Mouse (Mus musculus): Measurements from ENCODE around the gene Dlx6.

Gene Dlx6

GRCm38 (mm10) chr6:6863160-6863870, at the start of gene Dlx6:
TSS of gene Dlx6 (plus strand) at chr6:6863334.
- no peak for DNase-seq

- DNase-seq: no peak
These were observed 46.3 kb upstream of the Dlx6 start for GRCm38 (mm10) chr6:6816821-6817220.

- no peak for DNase-seq
These were observed 44.9 kb upstream of the Dlx6 start for GRCm38 (mm10) chr6:6818036-6818788.

- DNase-seq: no peak
These were observed 44.0 kb upstream of the Dlx6 start for GRCm38 (mm10) chr6:6819134-6819533.

- DNase-seq: no peak
These were observed 37.8 kb upstream of the Dlx6 start for GRCm38 (mm10) chr6:6825313-6825712.

- DNase-seq: no peak
These were observed 36.3 kb upstream of the Dlx6 start for GRCm38 (mm10) chr6:6826861-6827260.

GRCm38 (mm10) chr6:6830446-6830845, 32.7 kb upstream of the Dlx6 start:
- DNase-seq: no peak

- no peak for DNase-seq
These were observed 29.8 kb upstream of the Dlx6 start for GRCm38 (mm10) chr6:6833301-6833700.

GRCm38 (mm10) chr6:6848541-6848940, 14.6 kb upstream of the Dlx6 start:
- DNase-seq: no peak

GRCm38 (mm10) chr6:6849744-6850143, 13.4 kb upstream of the Dlx6 start:
- DNase-seq: no peak

GRCm38 (mm10) chr6:6850324-6851060, 12.6 kb upstream of the Dlx6 start:
- DNase-seq: no peak

- no peak for DNase-seq
These were observed 12.0 kb upstream of the Dlx6 start for GRCm38 (mm10) chr6:6851166-6851565.

- no peak for DNase-seq
These were observed 10.2 kb upstream of the Dlx6 start for GRCm38 (mm10) chr6:6852944-6853343.

GRCm38 (mm10) chr6:6854176-6854575, 9.0 kb upstream of the Dlx6 start:
- no peak for DNase-seq

GRCm38 (mm10) chr6:6854902-6855745, 8.0 kb upstream of the Dlx6 start:
- DNase-seq: no peak

- DNase-seq: no peak
These were observed 7.4 kb upstream of the Dlx6 start for GRCm38 (mm10) chr6:6855746-6856185.

- DNase-seq: no peak
These were observed 6.8 kb upstream of the Dlx6 start for GRCm38 (mm10) chr6:6856316-6856715.

- DNase-seq: no peak
These were observed 6.3 kb upstream of the Dlx6 start for GRCm38 (mm10) chr6:6856881-6857280.

GRCm38 (mm10) chr6:6857766-6858165, 5.4 kb upstream of the Dlx6 start:
- no peak for DNase-seq

- no peak for DNase-seq
These were observed 4.6 kb upstream of the Dlx6 start for GRCm38 (mm10) chr6:6858571-6858970.

- no peak for DNase-seq
These were observed 3.8 kb upstream of the Dlx6 start for GRCm38 (mm10) chr6:6859111-6859949.

- DNase-seq: no peak
These were observed 3.2 kb upstream of the Dlx6 start for GRCm38 (mm10) chr6:6859950-6860410.
